Comparison of ENCODE assay signal across 16 mouse cellular contexts in the genomic region with DNA sequence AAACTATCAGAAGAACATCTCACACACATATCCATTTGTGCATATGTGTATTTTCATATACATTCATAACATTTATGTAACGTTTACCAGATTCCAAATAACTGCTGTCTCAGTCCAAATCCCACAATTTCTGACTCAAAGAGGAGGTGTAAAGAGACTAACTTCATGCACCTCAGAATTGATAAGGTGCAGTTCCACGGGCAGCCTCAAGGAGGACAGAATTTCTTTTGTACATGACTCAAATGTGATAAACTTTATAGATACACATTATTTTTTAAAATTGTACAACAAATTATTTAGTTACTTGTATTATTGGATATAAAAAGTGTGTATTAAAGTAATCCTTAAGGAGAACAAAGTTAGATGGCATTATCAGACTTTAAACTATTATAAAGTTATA. TPM values are rescaled to one million over a fixed set of nuclear protein-coding genes. Genes with fewer than 3 reads are reported as not detected.
DNase-seq lines count a peak whose midpoint lies in the region; ATAC-seq and TF ChIP-seq lines count a peak whose summit lies in the region.
"Had no signal": no experiment of that assay in that cellular context is flagged by ENCODE, and none has a peak within 500 bp of the region (broad histone marks: within the 10 kb centered on the region; RNA-seq: fewer than 3 reads in every experiment).

No protein-coding gene starts in this region.

- H3K4me2 ChIP-seq in liver, embryonic 14.5 days (ENCODE audit: low read depth): no peak overlapping the region
- no peak overlapping the region for H3K4me2 ChIP-seq in liver, embryonic 12.5 days
- no peak overlapping the region for H3K4me2 ChIP-seq in CH12.LX (ENCODE audit: insufficient read depth, low read depth, poor library complexity, severe bottlenecking)
- H3K4me2 ChIP-seq: embryonic facial prominence, embryonic 15.5 days; hindbrain, embryonic 15.5 days; limb, embryonic 12.5 days; lung, embryonic 15.5 days had no signal

- no peaks in the 10 kb centered on the region for H3K9me3 ChIP-seq in liver, embryonic 14.5 days (ENCODE audit: control insufficient read depth, low read length)
- H3K9me3 ChIP-seq in liver, embryonic 12.5 days (replicated peaks): no peaks in the 10 kb centered on the region
- no peaks in the 10 kb centered on the region for H3K9me3 ChIP-seq in CH12.LX (replicated peaks; ENCODE audit: low read length)
- H3K9me3 ChIP-seq: embryonic facial prominence, embryonic 15.5 days; hindbrain, embryonic 15.5 days; limb, embryonic 12.5 days; lung, embryonic 15.5 days had no signal

- no peak for DNase-seq in gastrocnemius, adult 2 months
- DNase-seq in gastrocnemius, postnatal 10 days: no peak
- no peak for DNase-seq in liver, embryonic 14.5 days (ENCODE audit: low read depth in 3 of 3, low spot score in 3 of 3)
- peak; percentile 6 for DNase-seq in CH12.LX (ENCODE audit: extremely low read depth)
- peak; percentile 30 for DNase-seq in induced T-regulatory cell, adult 2 months (ENCODE audit: low read depth)
- no peak for DNase-seq in cerebellum, postnatal 10 days
- DNase-seq in urinary bladder, postnatal 10 days (ENCODE audit: low spot score): no peak
- DNase-seq: cerebellum, adult 11-12 months; heart, postnatal 14 days; kidney, adult 8-10 months; thymus, postnatal 36 days had no signal

- in situ Hi-C loops in CH12.LX (cut with MboI; ENCODE audit: low pct_ligation_motif_present, low pct_unique_long_range_greater_than_20kb, low sequenced_read_pairs): no loop called here

- no peak overlapping the region for H3K27ac ChIP-seq in gastrocnemius, adult 2 months
- no peak overlapping the region for H3K27ac ChIP-seq in liver, embryonic 14.5 days
- no peak overlapping the region for H3K27ac ChIP-seq in liver, embryonic 12.5 days
- no peak overlapping the region for H3K27ac ChIP-seq in CH12.LX (ENCODE audit: insufficient read depth, low read depth)
- H3K27ac ChIP-seq: embryonic facial prominence, embryonic 15.5 days; hindbrain, embryonic 15.5 days; limb, embryonic 12.5 days; lung, embryonic 15.5 days had no signal

- WGBS in liver, embryonic 14.5 days (ENCODE audit: insufficient replicate concordance): 47% methylated on average over 2 of the region's 2 CpGs
- WGBS in liver, embryonic 12.5 days (ENCODE audit: insufficient replicate concordance): 43% methylated on average over 2 of the region's 2 CpGs

- intact Hi-C loops in gastrocnemius, adult 2 months (cut with DNase I): no loop called here

- no peaks in the 10 kb centered on the region for H3K27me3 ChIP-seq in liver, embryonic 14.5 days (ENCODE audit: control insufficient read depth, insufficient read depth, low read length)
- no peaks in the 10 kb centered on the region for H3K27me3 ChIP-seq in liver, embryonic 12.5 days (replicated peaks)
- no peaks in the 10 kb centered on the region for H3K27me3 ChIP-seq in CH12.LX (replicated peaks)
- H3K27me3 ChIP-seq: embryonic facial prominence, embryonic 15.5 days; hindbrain, embryonic 15.5 days; limb, embryonic 12.5 days; lung, embryonic 15.5 days had no signal

- ATAC-seq in liver, embryonic 14.5 days (ENCODE audit: insufficient read depth): no peak
- ATAC-seq in liver, embryonic 12.5 days: no peak

- no peaks in the 10 kb centered on the region for H3K4me1 ChIP-seq in liver, embryonic 14.5 days (replicated peaks; ENCODE audit: control insufficient read depth in 2 of 2, insufficient read depth in 2 of 2, low read length in 1 of 2)
- H3K4me1 ChIP-seq in liver, embryonic 12.5 days: no peaks in the 10 kb centered on the region
- no peaks in the 10 kb centered on the region for H3K4me1 ChIP-seq in CH12.LX (ENCODE audit: control insufficient read depth in 1 of 2, insufficient read depth in 2 of 2)
- H3K4me1 ChIP-seq: embryonic facial prominence, embryonic 15.5 days; hindbrain, embryonic 15.5 days; limb, embryonic 12.5 days; lung, embryonic 15.5 days had no signal

- no peak overlapping the region for H3K4me3 ChIP-seq in gastrocnemius, adult 2 months
- no peak overlapping the region for H3K4me3 ChIP-seq in liver, embryonic 14.5 days (ENCODE audit: insufficient read depth in 1 of 2, low read depth in 2 of 2, low read length in 2 of 2)
- H3K4me3 ChIP-seq in liver, embryonic 12.5 days: no peak overlapping the region
- no peak overlapping the region for H3K4me3 ChIP-seq in CH12.LX (replicated peaks in 1 of 3; ENCODE audit: low read depth in 2 of 3, low read length in 2 of 3, poor library complexity in 1 of 3)
- H3K4me3 ChIP-seq: embryonic facial prominence, embryonic 15.5 days; hindbrain, embryonic 15.5 days; limb, embryonic 12.5 days; lung, embryonic 15.5 days had no signal

- no peak for TF ChIP-seq POLR2A in CH12.LX (IDR thresholded peaks at IDR 0.05; ENCODE audit: low read depth, low read length)

- H3K36me3 ChIP-seq in liver, embryonic 14.5 days (replicated peaks; ENCODE audit: control insufficient read depth, insufficient read depth, low read depth): no peaks in the 10 kb centered on the region
- no peaks in the 10 kb centered on the region for H3K36me3 ChIP-seq in liver, embryonic 12.5 days
- no peaks in the 10 kb centered on the region for H3K36me3 ChIP-seq in CH12.LX (replicated peaks in 1 of 2; ENCODE audit: control insufficient read depth in 1 of 2, insufficient read depth in 1 of 2, low read length in 1 of 2)
- H3K36me3 ChIP-seq: embryonic facial prominence, embryonic 15.5 days; hindbrain, embryonic 15.5 days; limb, embryonic 12.5 days; lung, embryonic 15.5 days had no signal

- no peak overlapping the region for H3K9ac ChIP-seq in liver, embryonic 14.5 days (replicated peaks)
- H3K9ac ChIP-seq in liver, embryonic 12.5 days: no peak overlapping the region
- no peak overlapping the region for H3K9ac ChIP-seq in CH12.LX (ENCODE audit: insufficient read depth, low read depth)
- H3K9ac ChIP-seq: embryonic facial prominence, embryonic 15.5 days; hindbrain, embryonic 15.5 days; limb, embryonic 12.5 days; lung, embryonic 15.5 days had no signal

- peak; percentile 33; the same call in 1 of the 2 replicates for TF ChIP-seq CTCF in gastrocnemius, adult 2 months (IDR thresholded peaks at IDR 0.05)
- peak; percentile 17; the same call in 1 of the 2 replicates for TF ChIP-seq CTCF in liver, embryonic 14.5 days (IDR thresholded peaks at IDR 0.05; ENCODE audit: low read depth)
- peak; percentile 12 to 46; a peak in 2 of 4 replicates for TF ChIP-seq CTCF in CH12.LX (conservative IDR thresholded peaks at IDR 0.05 in 1 of 2, IDR thresholded peaks at IDR 0.05 in 1 of 2; ENCODE audit: low read depth in 2 of 2, low read length in 2 of 2)

- no peak for TF ChIP-seq EP300 in liver, embryonic 14.5 days (IDR thresholded peaks at IDR 0.05; ENCODE audit: low read depth)
- no peak for TF ChIP-seq EP300 in CH12.LX (IDR thresholded peaks at IDR 0.05; ENCODE audit: low read length)

- no peaks in the 10 kb centered on the region for H3K79me2 ChIP-seq in CH12.LX (replicated peaks; ENCODE audit: control insufficient read depth, extremely low read depth, insufficient read depth, poor library complexity, severe bottlenecking)

- peak; percentile 19 for TF ChIP-seq RAD21 in CH12.LX (IDR thresholded peaks at IDR 0.05; ENCODE audit: low read depth, low read length)

- dilution Hi-C loops in CH12.LX (cut with MboI; ENCODE audit: extremely low pct_ligation_motif_present, extremely low pct_unique_long_range_greater_than_20kb, low sequenced_read_pairs): no loop called here

TF ChIP-seq in CH12.LX, 34 proteins besides CTCF, POLR2A, EP300 and RAD21:
- TF ChIP-seq TCF12 (IDR thresholded peaks at IDR 0.05; ENCODE audit: low read depth, low read length): no peak
- TF ChIP-seq JUND (conservative IDR thresholded peaks at IDR 0.05; ENCODE audit: low read depth, low read length): no peak
- TF ChIP-seq SMC3 (IDR thresholded peaks at IDR 0.05; ENCODE audit: low read depth, low read length): peak; percentile 45
TF ChIP-seq in CH12.LX: peak in this region for 1.

RNA-seq across cellular contexts. Expression of gene Fggy, which starts 26.6 kb away (rescaled TPM):
- 10 to 100 TPM in 1 of 2 experiments, 1 to 10 TPM in 1; 8.8 to 11.0 TPM for total RNA-seq in gastrocnemius, adult 2 months (2021)
- total RNA-seq in gastrocnemius, postnatal 10 days (2021): 10 to 100 TPM in 1 of 2 experiments, 1 to 10 TPM in 1; 9.3 to 11.0 TPM
- 9.4 and 14.9 TPM in 2 replicates for polyA plus RNA-seq in liver, embryonic 14.5 days (2012; rRNA removed)
- polyA plus RNA-seq in liver, embryonic 14.5 days (2014; fragmentation: Nextera tagmentation; extraction: Ambion mirVana): 19.3 and 21.5 TPM in 2 replicates
- polyA plus RNA-seq in liver, embryonic 12.5 days (2016; fragmentation: Nextera tagmentation; extraction: Ambion mirVana): 10.2 and 10.4 TPM in 2 replicates
- total RNA-seq in CH12.LX (2012; rRNA removed): 5.6 and 7.5 TPM in 2 replicates
- 6.9 and 7.8 TPM in 2 replicates for total RNA-seq in CH12.LX (2014; rRNA removed)
- 6.2 and 7.2 TPM in 2 replicates for polyA plus RNA-seq in CH12.LX (2012; ENCODE audit: insufficient read length, low read depth)

Comparison
In these comparisons a context has a peak if more than half of its experiments do, and no peak if none do; other contexts are left out.
1. DNase-seq: peak in CH12.LX (single experiment) and induced T-regulatory cell, adult 2 months (single experiment); none in gastrocnemius, adult 2 months (single experiment), gastrocnemius, postnatal 10 days (single experiment), liver, embryonic 14.5 days (0 of 3), cerebellum, postnatal 10 days (0 of 2) and urinary bladder, postnatal 10 days (single experiment).
2. Peak in every context shown above with its lines, with median percentiles within 50 percentile points of each other: CTCF ChIP-seq.